Mouse (Mus musculus) spleen, postnatal 14 days (tissue): Measurements from ENCODE around the gene Klhl11.

Experiments used
- DNase-seq, 2 experiments: peaks; one replicate each; pipeline ENCODE4 v3.0.0; 2021 to 2022; ENCODE audit warnings: low spot score in 2 of 2

Gene Klhl11

DNA sequence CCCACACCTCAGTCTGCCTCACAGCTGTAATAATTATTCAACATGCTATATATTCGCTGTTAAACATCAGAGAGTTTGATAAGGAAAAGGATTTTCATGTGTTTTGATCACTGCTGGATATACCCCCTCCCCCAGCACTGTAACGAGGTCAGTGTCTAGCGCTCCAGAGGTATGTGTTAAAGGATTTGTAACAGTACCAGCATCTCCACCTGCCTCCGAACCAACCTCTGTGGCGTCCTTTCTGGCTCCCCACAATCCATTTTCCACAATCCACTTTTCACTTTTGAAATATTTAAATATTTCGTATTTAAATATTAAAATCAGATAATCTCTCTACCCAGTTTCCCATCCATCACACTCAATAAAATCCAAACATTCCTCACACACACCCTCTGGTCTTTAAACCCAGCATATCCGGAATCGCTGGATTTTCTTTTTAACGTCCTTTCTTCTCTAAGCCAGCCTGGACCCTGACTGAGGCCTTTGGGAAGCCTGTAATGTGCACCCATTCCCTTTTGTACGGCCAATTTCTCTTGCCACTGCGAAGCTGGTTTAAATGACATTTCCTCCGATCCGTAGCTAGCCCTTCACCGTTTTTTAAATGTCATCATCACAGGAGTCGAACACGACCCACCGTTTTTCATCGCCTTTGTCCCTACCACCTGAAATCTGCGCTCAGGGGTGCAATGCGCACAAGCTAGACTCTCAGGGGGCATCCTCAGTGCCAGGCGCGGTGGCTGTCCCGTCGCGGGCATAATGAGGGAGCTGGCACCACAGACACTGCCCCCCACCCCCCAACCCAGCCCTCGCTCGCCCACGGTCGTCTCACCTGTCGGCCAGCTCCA, 967 bp downstream of the Klhl11 start:
- no peak for DNase-seq

DNA sequence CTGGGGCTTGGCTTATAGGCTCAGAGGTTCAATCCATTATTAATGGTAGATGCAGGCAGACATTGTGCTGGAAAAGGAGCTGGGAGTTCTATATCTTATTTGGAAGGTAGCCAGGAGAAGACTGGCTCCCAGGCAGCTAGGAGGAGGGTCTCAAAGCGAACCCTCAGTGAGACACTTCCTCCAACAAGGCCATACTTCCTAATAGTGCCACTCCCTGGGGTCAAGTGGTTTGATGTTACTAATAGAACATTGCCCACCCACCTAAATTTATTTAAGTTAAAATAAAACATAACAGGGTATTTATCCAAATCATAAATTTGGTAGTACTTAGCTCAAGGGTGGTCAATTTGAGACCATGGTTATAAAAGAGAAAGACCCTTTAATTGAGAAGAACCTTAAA, 6.7 kb downstream of the Klhl11 start:
- DNase-seq = no peak

GRCm38 (mm10) chr11:100465229-100465792, 7.2 kb downstream of the Klhl11 start:
- no peak for DNase-seq

GRCm38 (mm10) chr11:100462699-100463098, 9.8 kb downstream of the Klhl11 start:
- no peak for DNase-seq

DNA sequence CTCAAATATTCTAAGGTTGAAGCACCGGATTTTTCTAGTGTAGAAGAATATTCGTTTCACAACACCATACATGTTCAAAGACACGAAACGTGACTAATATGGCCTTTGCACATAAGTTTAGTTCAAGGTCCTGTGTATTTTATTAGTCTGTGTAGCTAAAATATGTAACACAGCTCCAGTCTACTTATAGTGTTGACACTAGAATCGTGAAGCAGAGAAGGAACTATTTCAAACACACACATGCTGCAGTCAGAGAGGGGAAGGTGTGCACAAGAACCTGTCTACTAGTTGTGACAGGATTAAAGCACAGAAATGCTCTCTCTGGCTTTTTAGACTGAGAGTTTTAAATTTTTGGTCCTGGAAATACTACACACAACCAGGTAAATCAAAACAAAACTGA, 14.8 kb downstream of the Klhl11 start:
- no peak for DNase-seq

DNA sequence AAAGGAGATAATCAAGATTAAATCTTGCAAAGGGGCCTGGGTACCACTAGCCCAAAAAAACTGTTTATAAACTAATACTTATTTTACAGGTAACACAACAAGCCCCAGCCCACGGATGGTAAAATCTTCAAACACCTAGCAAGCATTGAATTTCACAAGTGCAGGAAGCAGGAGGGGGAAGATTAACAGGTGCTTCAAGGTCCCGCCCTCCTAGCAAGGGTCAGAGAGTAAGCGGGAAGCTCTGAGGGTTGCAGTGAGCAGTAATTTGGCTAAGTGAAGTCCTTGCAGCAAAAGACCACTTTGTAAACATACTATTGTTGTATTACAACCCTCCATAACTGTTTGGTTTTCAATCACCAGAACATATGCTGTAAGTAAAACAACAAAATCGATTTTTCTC, 15.3 kb downstream of the Klhl11 start:
- no peak for DNase-seq

GRCm38 (mm10) chr11:100442625-100443024, 29.9 kb downstream of the Klhl11 start:
- DNase-seq = no peak

DNA sequence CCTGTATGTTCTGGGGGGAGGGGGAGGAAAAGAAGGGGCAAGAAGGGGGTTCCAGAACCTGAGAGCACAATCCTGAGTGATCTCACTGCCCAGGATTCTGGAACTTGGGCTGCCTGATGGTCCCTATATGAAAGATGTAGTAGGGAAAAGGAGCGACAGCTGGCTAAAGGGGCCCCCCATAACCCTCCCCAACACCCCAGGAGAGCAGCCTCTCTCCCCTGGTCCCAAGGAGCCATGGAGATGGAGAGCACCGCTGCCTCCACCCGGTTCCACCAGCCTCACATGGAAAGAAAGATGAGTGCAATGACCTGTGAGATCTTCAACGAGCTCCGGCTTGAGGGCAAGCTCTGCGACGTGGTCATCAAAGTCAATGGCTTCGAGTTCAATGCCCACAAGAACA, 30.7 kb downstream of the Klhl11 start, which contains the start of the genes Nt5c3b and Klhl10:
Gene Nt5c3b, minus strand, starts transcription at position 12 of the 400 bp plus-strand sequence.
Gene Klhl10, plus strand, starts transcription at position 121 of the 400 bp plus-strand sequence.
- DNase-seq = no peak

DNA sequence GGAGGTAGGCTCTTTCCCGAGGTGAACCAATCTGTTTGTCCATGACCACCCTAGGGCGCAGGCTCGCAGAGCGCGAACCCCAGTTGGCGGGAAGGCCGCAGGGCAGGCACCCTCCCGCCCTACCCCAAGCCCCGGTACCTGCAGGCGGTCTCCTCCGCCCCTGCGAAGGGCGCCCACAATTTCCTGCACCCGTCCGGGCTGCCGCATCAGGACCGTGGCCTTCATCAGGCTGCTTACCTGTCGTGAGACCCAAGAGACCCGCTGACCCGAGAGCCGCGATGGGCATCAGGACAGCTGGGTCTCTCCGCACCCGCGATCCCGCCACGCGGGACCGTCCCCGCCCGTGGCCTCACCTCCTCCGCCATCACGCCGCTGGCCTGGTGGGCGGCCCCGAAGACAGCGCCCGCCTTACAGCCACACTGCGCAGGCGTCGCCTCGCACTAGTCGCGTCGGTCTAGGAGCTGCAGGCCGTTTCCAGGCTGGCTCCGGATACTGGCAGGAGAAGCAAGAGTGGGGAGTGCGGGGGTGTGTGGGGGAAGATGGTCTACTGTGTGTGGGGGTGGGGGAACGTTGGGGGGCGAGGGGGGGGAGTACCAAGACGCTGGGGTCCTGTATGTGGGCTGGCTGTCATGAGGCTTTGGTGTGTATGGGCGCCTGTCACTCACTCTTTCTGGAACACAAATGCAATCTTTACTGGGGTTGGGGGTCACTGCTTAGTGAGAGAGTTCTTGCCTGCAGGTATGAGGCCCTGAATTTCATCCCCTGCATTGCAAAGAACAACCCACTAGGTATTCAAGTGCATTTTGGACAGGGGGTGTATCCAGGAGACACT, 31.6 kb downstream of the Klhl11 start:
- peak; percentile 63 to 75 for DNase-seq

GRCm38 (mm10) chr11:100437901-100438300, 34.6 kb downstream of the Klhl11 start:
- no peak for DNase-seq

DNA sequence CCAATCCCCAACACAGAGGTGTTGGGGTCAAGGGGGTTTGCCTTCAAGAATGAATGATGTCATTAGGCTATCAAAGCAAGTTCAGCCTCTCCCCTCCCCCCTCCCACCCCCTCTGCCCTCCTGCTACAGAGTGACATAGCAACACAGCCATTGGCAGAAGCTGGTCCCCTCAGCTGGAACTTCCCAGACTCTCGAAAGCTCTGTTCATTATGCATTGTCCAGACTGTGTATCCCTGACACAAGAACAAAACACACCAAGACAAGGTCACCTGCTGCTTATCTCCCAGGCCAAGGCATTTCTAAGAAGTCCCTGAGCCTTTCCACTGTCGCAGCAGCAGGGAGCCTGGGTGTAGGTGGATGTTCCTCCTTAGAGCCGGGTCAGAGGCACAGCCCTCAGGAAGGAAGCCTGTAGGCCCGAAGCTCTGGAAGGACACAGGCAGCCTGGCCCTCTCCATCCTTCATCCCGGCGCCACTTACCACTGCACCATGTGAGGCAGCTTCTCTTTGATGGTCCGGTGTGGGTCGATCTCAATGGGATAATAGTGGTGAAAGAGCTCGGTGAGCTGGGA, 36.8 kb downstream of the Klhl11 start:
- no peak for DNase-seq

DNA sequence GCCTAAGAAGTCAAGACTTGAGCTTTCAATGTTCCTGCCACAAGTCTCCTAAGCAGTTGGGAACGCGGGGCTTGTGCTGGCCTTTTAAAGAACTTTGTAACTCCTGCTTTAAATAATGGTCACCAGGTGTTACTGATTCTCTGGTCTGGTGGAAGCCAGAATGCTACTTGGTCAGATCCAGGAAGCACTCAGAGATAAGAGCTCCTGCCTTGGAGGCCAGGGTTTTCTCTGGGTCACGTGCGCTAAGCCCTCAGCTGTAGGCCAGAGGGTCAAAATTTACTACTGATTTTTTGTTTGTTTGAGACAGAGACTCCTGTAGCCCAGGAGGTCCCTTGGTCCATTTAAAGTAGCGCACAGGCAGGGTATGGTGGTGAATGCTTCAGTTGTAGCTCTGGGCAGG, 40.5 kb downstream of the Klhl11 start:
- no peak for DNase-seq

GRCm38 (mm10) chr11:100430052-100430451, 42.5 kb downstream of the Klhl11 start:
- DNase-seq = no peak

GRCm38 (mm10) chr11:100428612-100429199, 43.8 kb downstream of the Klhl11 start:
- DNase-seq = no peak

GRCm38 (mm10) chr11:100426820-100427219, 45.7 kb downstream of the Klhl11 start:
- no peak for DNase-seq

- DNase-seq = peak; percentile 35 to 57
Measured at GRCm38 (mm10) chr11:100425851-100426250, 46.7 kb downstream of the Klhl11 start.

- no peak for DNase-seq
Measured at GRCm38 (mm10) chr11:100423836-100424235, 48.7 kb downstream of the Klhl11 start.

DNA sequence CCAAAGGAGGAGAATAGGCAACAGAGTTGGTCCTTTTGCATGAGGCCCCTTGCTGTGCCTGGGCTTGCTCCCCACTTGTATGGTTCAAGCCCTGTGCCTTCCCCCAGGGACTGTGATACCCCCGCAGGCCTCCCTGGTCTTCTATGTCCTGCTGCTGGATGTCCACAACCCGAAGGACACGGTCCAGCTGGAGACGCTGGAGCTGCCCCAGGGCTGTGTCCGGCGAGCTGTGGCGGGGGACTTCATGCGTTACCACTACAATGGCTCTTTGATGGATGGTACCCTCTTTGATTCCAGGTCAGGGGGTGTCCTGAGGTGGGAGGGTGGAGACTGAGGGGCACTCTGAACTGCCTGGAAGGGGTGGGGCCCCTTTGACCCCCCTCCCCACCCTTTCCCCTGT, 51.0 kb downstream of the Klhl11 start:
- no peak for DNase-seq

- no peak for DNase-seq
Measured at GRCm38 (mm10) chr11:100414914-100415822, 57.4 kb downstream of the Klhl11 start, which contains the start of gene Fkbp10. TSS of gene Fkbp10 (plus strand) at chr11:100415697.
